Mouse (Mus musculus): ENCODE data around the gene Jmjd1c.

GRCm38 (mm10) chr10:67275916-67276315 is 180.0 kb downstream of the Jmjd1c start:
- TF ChIP-seq POLR2A (IDR thresholded peaks at IDR 0.05; ENCODE audit: borderline replicate concordance, extremely low read depth, insufficient read depth, insufficient read length, poor library complexity, severe bottlenecking): no peak
- no peak for TF ChIP-seq CTCF (IDR thresholded peaks at IDR 0.05; ENCODE audit: borderline replicate concordance, extremely low read depth, insufficient read depth, insufficient read length)

Data from brain, embryonic 14.5 days (tissue).